Comparison of ENCODE assay signal across 1 mouse cellular context in the genomic region with DNA sequence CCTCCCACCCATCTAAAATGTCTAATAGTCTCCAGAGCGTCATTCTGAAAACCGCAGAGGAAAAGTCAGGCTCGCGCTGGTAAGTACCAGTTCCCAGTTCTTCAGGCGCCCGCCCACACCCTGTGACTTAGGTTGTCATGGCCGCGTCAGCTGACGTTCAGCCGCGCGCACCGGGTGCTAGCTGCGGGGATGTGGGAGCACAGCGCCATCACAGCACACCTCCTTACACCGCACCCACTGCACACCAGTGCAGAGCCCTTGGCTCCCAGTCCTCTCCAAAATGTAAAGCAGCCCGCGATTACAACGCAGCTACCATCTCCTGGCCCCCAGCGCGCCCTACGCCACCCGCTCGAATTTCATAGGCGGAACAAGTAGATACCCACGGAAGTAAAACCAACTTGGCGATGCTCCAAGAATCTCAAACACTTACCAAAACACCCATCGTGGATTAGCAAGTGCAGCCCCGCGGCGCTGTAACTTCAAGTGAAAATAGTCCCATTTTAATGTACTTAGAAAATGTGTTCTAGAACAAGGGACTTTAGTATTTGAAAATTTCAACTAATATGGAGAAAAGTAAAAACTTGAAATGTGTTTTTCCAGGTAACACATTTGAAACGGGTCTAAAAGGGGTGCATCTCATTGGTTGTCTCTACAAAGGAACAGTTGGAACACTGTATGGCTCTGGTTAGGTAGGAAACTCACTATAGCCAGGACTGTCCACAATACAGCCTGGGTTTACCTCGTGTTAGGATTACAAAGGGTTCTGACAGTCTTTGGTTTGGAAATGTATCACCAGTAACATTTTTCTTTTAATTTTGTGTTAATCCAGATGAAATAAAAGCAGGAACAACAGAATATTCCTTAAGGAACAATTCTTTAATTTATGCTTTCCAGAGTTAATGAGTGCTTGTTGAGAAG.
TF ChIP-seq lines count a peak whose summit lies in the region.

No protein-coding gene starts in this region.

TF ChIP-seq in MEL, 35 proteins besides CTCF, POLR2A, EP300 and RAD21 (continued from another document):
- TF ChIP-seq JUND (IDR thresholded peaks at IDR 0.05; ENCODE audit: low read depth, low read length) (no peak), BHLHE40 (IDR thresholded peaks at IDR 0.05; ENCODE audit: borderline replicate concordance, low read depth, low read length) (no peak), TCF12 (IDR thresholded peaks at IDR 0.05; ENCODE audit: low read depth, low read length) (no peak; the same call in 1 of the 2 replicates), CHD2 (IDR thresholded peaks at IDR 0.05; ENCODE audit: low read length) (no peak), MAZ (IDR thresholded peaks at IDR 0.05; ENCODE audit: low read depth, low read length) (no peak), ZKSCAN1 (IDR thresholded peaks at IDR 0.05; ENCODE audit: low read depth, low read length) (no peak), GATA1 (IDR thresholded peaks at IDR 0.05; ENCODE audit: low read depth, low read length) (no peak), ELF1 (IDR thresholded peaks at IDR 0.05; ENCODE audit: low read depth, low read length) (peak; percentile 59), E2F4 (IDR thresholded peaks at IDR 0.05; ENCODE audit: borderline replicate concordance, low read depth, low read length) (no peak), MAX (IDR thresholded peaks at IDR 0.05; ENCODE audit: low read length) (peak; percentile 48), UBTF (IDR thresholded peaks at IDR 0.05; ENCODE audit: borderline replicate concordance, insufficient read depth, low read depth, low read length) (no peak), MXI1 (IDR thresholded peaks at IDR 0.05; ENCODE audit: low read depth, low read length) (peak; percentile 21; the same call in 1 of the 2 replicates), ZMIZ1 (IDR thresholded peaks at IDR 0.05; ENCODE audit: low read depth, low read length) (peak; percentile 92), MYB (IDR thresholded peaks at IDR 0.05; ENCODE audit: low read depth, low read length) (peak; percentile 3; the same call in 1 of the 2 replicates), SMC3 (IDR thresholded peaks at IDR 0.05; ENCODE audit: low read depth, low read length) (no peak), SIN3A (IDR thresholded peaks at IDR 0.05; ENCODE audit: low read length) (no peak; the same call in none of the 2 replicates), HCFC1 (IDR thresholded peaks at IDR 0.05; ENCODE audit: low read depth, low read length) (peak; percentile 71)
